Mouse (Mus musculus) G1E (cell line): Measurements from ENCODE around the gene Ppard.

Experiments used
- CTCF ChIP-seq: IDR thresholded peaks from 2 replicates; pipeline ENCODE4 v1.5.1; 2012; ENCODE audit warnings: low read depth, low read length, inconsistent platforms, mixed read lengths
- GATA1 ChIP-seq: IDR thresholded peaks from 2 replicates; pipeline ENCODE4 v1.6.1; 2012; ENCODE audit warnings: borderline replicate concordance, low read length, inconsistent platforms, mixed read lengths

DNA sequence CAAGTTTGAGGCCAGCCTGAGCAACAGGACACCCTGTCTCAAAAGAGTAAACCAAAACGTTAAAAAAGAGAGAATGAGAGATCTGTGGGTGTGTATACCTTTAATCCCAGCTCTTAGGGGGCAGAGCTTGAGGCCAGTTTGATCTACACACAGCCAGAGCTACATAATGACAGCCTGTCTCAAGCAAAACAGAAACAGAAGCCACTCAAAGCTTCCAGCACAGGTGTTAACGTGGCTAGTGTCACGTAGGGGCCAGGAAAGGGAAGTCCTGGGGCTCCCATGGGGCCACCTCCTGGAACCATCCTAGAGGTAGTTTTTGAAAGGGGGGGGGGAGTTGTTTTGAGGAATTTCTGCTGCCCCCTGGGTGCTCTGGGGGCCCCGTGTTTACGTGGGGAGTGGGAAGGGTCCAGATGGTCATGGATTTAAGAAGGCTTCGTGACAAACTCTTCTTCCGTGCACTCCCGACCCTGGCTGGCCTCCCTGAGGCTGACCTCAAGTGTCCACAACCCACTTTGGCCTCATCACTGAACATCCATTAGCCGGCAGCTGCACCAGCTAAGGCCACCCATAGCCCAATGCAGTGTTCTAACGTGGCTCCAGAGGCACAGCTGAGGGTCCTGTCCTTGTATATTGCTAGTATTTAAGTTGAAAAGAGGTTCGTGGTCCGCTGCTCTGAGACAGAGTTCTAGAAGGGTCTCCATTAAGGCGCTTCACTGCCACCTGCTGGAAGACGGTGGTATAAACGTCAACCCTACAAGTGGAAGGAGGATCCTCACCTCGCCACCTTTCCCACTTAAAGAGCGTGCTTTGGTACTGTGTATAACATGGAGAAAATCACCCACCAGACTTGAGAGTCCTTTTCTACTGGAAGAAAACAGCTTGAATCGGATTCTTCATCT is 76.0 kb downstream of the Ppard start:
- TF ChIP-seq CTCF (peak; percentile 73), GATA1 (no peak)
